Mouse (Mus musculus): Measurements from ENCODE around the gene Ly86. TPM values are rescaled to one million over a fixed set of nuclear protein-coding genes. Genes with fewer than 3 reads are reported as not detected.

Gene Ly86
- polyA plus RNA-seq, 1 experiment from 2014 or later, result 15.5 TPM

- H3K27me3 ChIP-seq, result no peaks in the 10 kb centered on the region
- no peaks in the 10 kb centered on the region for H3K4me1 ChIP-seq
- H3K27ac ChIP-seq, result no peak overlapping the region
- no peak overlapping the region for H3K4me2 ChIP-seq
- H3K36me3 ChIP-seq, result no peaks in the 10 kb centered on the region
- ATAC-seq (ENCODE audit: borderline replicate concordance, extremely low read depth, low FRiP score, low TSS enrichment), result no peak
- H3K9me3 ChIP-seq, result no peaks in the 10 kb centered on the region
- 83% methylated on average over 2 of the region's 2 CpGs for WGBS
- no peak overlapping the region for H3K4me3 ChIP-seq
- H3K9ac ChIP-seq, result no peak overlapping the region
These were observed 58.7 kb downstream of the Ly86 start for GRCm38 (mm10) chr13:37403708-37404107.

- no peak overlapping the region for H3K4me3 ChIP-seq
- no peaks in the 10 kb centered on the region for H3K9me3 ChIP-seq
- H3K27ac ChIP-seq, result no peak overlapping the region
- no peaks in the 10 kb centered on the region for H3K36me3 ChIP-seq
- H3K4me1 ChIP-seq, result no peaks in the 10 kb centered on the region
- no peaks in the 10 kb centered on the region for H3K27me3 ChIP-seq
- no peak for ATAC-seq (ENCODE audit: borderline replicate concordance, extremely low read depth, low FRiP score, low TSS enrichment)
- WGBS, result 94% methylated on average over 1 of the region's 1 CpGs
- no peak overlapping the region for H3K4me2 ChIP-seq
- H3K9ac ChIP-seq, result no peak overlapping the region
These were observed 70.7 kb downstream of the Ly86 start for GRCm38 (mm10) chr13:37415696-37416095.

- H3K4me1 ChIP-seq, result peaks cover 7% of the 10 kb centered on the region
- WGBS, result 90% methylated on average over 6 of the region's 6 CpGs
- H3K4me3 ChIP-seq, result no peak overlapping the region
- no peaks in the 10 kb centered on the region for H3K9me3 ChIP-seq
- H3K4me2 ChIP-seq, result no peak overlapping the region
- H3K27ac ChIP-seq, result no peak overlapping the region
- no peak overlapping the region for H3K9ac ChIP-seq
- H3K36me3 ChIP-seq, result no peaks in the 10 kb centered on the region
- no peaks in the 10 kb centered on the region for H3K27me3 ChIP-seq
- no peak for ATAC-seq (ENCODE audit: borderline replicate concordance, extremely low read depth, low FRiP score, low TSS enrichment)
These were observed 78.4 kb downstream of the Ly86 start for GRCm38 (mm10) chr13:37423416-37423815.

- H3K9ac ChIP-seq, result no peak overlapping the region
- no peaks in the 10 kb centered on the region for H3K36me3 ChIP-seq
- no peaks in the 10 kb centered on the region for H3K27me3 ChIP-seq
- no peak overlapping the region for H3K4me3 ChIP-seq
- H3K4me1 ChIP-seq, result peaks cover 7% of the 10 kb centered on the region
- H3K9me3 ChIP-seq, result no peaks in the 10 kb centered on the region
- WGBS, result 93% methylated on average over 6 of the region's 6 CpGs
- no peak overlapping the region for H3K27ac ChIP-seq
- ATAC-seq (ENCODE audit: borderline replicate concordance, extremely low read depth, low FRiP score, low TSS enrichment), result no peak
- no peak overlapping the region for H3K4me2 ChIP-seq
These were observed 79.9 kb downstream of the Ly86 start for GRCm38 (mm10) chr13:37424904-37425303.

- Histone ChIP-seq H3K27me3 (no peaks in the 10 kb centered on the region), H3K9me3 (no peaks in the 10 kb centered on the region), H3K36me3 (no peaks in the 10 kb centered on the region), H3K9ac (no peak overlapping the region), H3K4me2 (no peak overlapping the region), H3K27ac (no peak overlapping the region), H3K4me1 (peaks cover 7% of the 10 kb centered on the region), H3K4me3 (no peak overlapping the region)
- ATAC-seq (ENCODE audit: borderline replicate concordance, extremely low read depth, low FRiP score, low TSS enrichment), result no peak
- WGBS, result 69% methylated on average over 3 of the region's 3 CpGs
These were observed 80.4 kb downstream of the Ly86 start for GRCm38 (mm10) chr13:37425406-37425805.

GRCm38 (mm10) chr13:37426578-37427336 lies 81.7 kb downstream of the Ly86 start:
- H3K27ac ChIP-seq, result no peak overlapping the region
- WGBS, result 42% methylated on average over 12 of the region's 12 CpGs
- ATAC-seq (ENCODE audit: borderline replicate concordance, extremely low read depth, low FRiP score, low TSS enrichment), result 0 out of 2 replicates have a peak, but pooled peaks have one; percentile 19
- H3K27me3 ChIP-seq, result no peaks in the 10 kb centered on the region
- H3K4me2 ChIP-seq, result no peak overlapping the region
- no peaks in the 10 kb centered on the region for H3K9me3 ChIP-seq
- H3K4me1 ChIP-seq, result peaks cover 7% of the 10 kb centered on the region
- H3K4me3 ChIP-seq, result no peak overlapping the region
- H3K9ac ChIP-seq, result no peak overlapping the region
- H3K36me3 ChIP-seq, result no peaks in the 10 kb centered on the region

GRCm38 (mm10) chr13:37428496-37428895 lies 83.5 kb downstream of the Ly86 start:
- no peak overlapping the region for H3K4me2 ChIP-seq
- H3K36me3 ChIP-seq, result no peaks in the 10 kb centered on the region
- peaks cover 7% of the 10 kb centered on the region for H3K4me1 ChIP-seq
- no peak overlapping the region for H3K9ac ChIP-seq
- no peaks in the 10 kb centered on the region for H3K27me3 ChIP-seq
- H3K27ac ChIP-seq, result no peak overlapping the region
- ATAC-seq (ENCODE audit: borderline replicate concordance, extremely low read depth, low FRiP score, low TSS enrichment), result no peak
- H3K4me3 ChIP-seq, result no peak overlapping the region
- 68% methylated on average over 3 of the region's 3 CpGs for WGBS
- H3K9me3 ChIP-seq, result no peaks in the 10 kb centered on the region

- H3K27me3 ChIP-seq, result no peaks in the 10 kb centered on the region
- no peak overlapping the region for H3K4me2 ChIP-seq
- no peak overlapping the region for H3K4me3 ChIP-seq
- no peak overlapping the region for H3K9ac ChIP-seq
- ATAC-seq (ENCODE audit: borderline replicate concordance, extremely low read depth, low FRiP score, low TSS enrichment), result no peak
- 61% methylated on average over 8 of the region's 8 CpGs for WGBS
- no peaks in the 10 kb centered on the region for H3K36me3 ChIP-seq
- no peak overlapping the region for H3K27ac ChIP-seq
- H3K9me3 ChIP-seq, result no peaks in the 10 kb centered on the region
- peaks cover 13% of the 10 kb centered on the region for H3K4me1 ChIP-seq
These were observed 84.8 kb downstream of the Ly86 start for GRCm38 (mm10) chr13:37429661-37430271.

GRCm38 (mm10) chr13:37431707-37432106 lies 86.7 kb downstream of the Ly86 start:
- Histone ChIP-seq H3K36me3 (no peaks in the 10 kb centered on the region), H3K4me1 (peaks cover 20% of the 10 kb centered on the region), H3K27me3 (no peaks in the 10 kb centered on the region), H3K27ac (no peak overlapping the region), H3K9me3 (no peaks in the 10 kb centered on the region), H3K4me2 (no peak overlapping the region), H3K9ac (no peak overlapping the region), H3K4me3 (no peak overlapping the region)
- 89% methylated on average over 2 of the region's 2 CpGs for WGBS
- no peak for ATAC-seq (ENCODE audit: borderline replicate concordance, extremely low read depth, low FRiP score, low TSS enrichment)

- H3K9me3 ChIP-seq, result no peaks in the 10 kb centered on the region
- no peak for ATAC-seq (ENCODE audit: borderline replicate concordance, extremely low read depth, low FRiP score, low TSS enrichment)
- H3K27me3 ChIP-seq, result no peaks in the 10 kb centered on the region
- WGBS, result 32% methylated on average over 4 of the region's 4 CpGs
- no peak overlapping the region for H3K9ac ChIP-seq
- no peak overlapping the region for H3K4me3 ChIP-seq
- H3K4me2 ChIP-seq, result no peak overlapping the region
- no peak overlapping the region for H3K27ac ChIP-seq
- no peaks in the 10 kb centered on the region for H3K36me3 ChIP-seq
- peaks cover 15% of the 10 kb centered on the region; the same call in 1 of the 2 replicates for H3K4me1 ChIP-seq
These were observed 87.6 kb downstream of the Ly86 start for GRCm38 (mm10) chr13:37432653-37433052.

GRCm38 (mm10) chr13:37433142-37433541 lies 88.1 kb downstream of the Ly86 start:
- whole genome bisulfite sequencing, result 29% methylated on average over 3 of the region's 3 CpGs
- Histone ChIP-seq H3K9ac (no peak overlapping the region), H3K4me2 (no peak overlapping the region), H3K4me3 (no peak overlapping the region), H3K36me3 (no peaks in the 10 kb centered on the region), H3K27me3 (no peaks in the 10 kb centered on the region), H3K9me3 (no peaks in the 10 kb centered on the region), H3K27ac (no peak overlapping the region), H3K4me1 (peaks cover 15% of the 10 kb centered on the region; the same call in 1 of the 2 replicates)
- no peak for ATAC-seq (ENCODE audit: borderline replicate concordance, extremely low read depth, low FRiP score, low TSS enrichment)

GRCm38 (mm10) chr13:37433730-37434129 lies 88.7 kb downstream of the Ly86 start:
- no peaks in the 10 kb centered on the region for H3K36me3 ChIP-seq
- H3K9ac ChIP-seq, result no peak overlapping the region
- 0 out of 2 replicates have a peak overlapping the region, but pooled peaks have one; percentile 73 for H3K4me2 ChIP-seq
- no peaks in the 10 kb centered on the region for H3K9me3 ChIP-seq
- no peaks in the 10 kb centered on the region for H3K27me3 ChIP-seq
- no peak overlapping the region for H3K4me3 ChIP-seq
- H3K4me1 ChIP-seq, result peaks cover 15% of the 10 kb centered on the region; the same call in 1 of the 2 replicates
- ATAC-seq (ENCODE audit: borderline replicate concordance, extremely low read depth, low FRiP score, low TSS enrichment), result peak; percentile 8; the same call in 1 of the 2 replicates
- WGBS, result 10% methylated on average over 3 of the region's 3 CpGs
- no peak overlapping the region for H3K27ac ChIP-seq

Data from lung, embryonic 15.5 days (tissue).